Mouse (Mus musculus) brain, embryonic 14.5 days (tissue): Measurements from ENCODE around the gene Zzz3.

Experiments
- CTCF ChIP-seq: fragments of 200-500 bp; IDR thresholded peaks from 2 replicates; pipeline ENCODE4 v1.5.1; 2012; ENCODE audit warnings: inconsistent platforms, mild to moderate bottlenecking, moderate library complexity, borderline replicate concordance; ENCODE audit not compliant: insufficient read depth, insufficient read length; ENCODE audit errors: extremely low read depth
- POLR2A ChIP-seq: fragments of 200-500 bp; IDR thresholded peaks from 2 replicates; pipeline ENCODE4 v1.6.1; 2012; ENCODE audit warnings: mild to moderate bottlenecking, inconsistent platforms, borderline replicate concordance; ENCODE audit not compliant: poor library complexity, insufficient read depth, insufficient read length, severe bottlenecking; ENCODE audit errors: extremely low read depth

GRCm38 (mm10) chr3:152467312-152467711 lies 72.0 kb downstream of the Zzz3 start:
- no peak for TF ChIP-seq CTCF
- no peak for TF ChIP-seq POLR2A
